Mouse (Mus musculus) right cerebral cortex, postnatal 14 days (tissue): ENCODE measurements around the gene Gm13285.
"Not testable (repeated sequence)": the region's sequence is repeated elsewhere in the genome, so short reads cannot be mapped to it uniquely, and the experiment has no call there.

Experiments
- DNase-seq: peaks from one replicate; pipeline ENCODE4 v3.0.0; 2022

Gm13285 gene

GRCm38 (mm10) chr4:88799365-88799764, at the start of gene Gm13285:
Gm13285 (plus strand) TSS chr4:88799665.
- DNase-seq: not testable (repeated sequence)

GRCm38 (mm10) chr4:88749926-88750325, 49.5 kb upstream of the Gm13285 start:
- DNase-seq: no peak

DNA sequence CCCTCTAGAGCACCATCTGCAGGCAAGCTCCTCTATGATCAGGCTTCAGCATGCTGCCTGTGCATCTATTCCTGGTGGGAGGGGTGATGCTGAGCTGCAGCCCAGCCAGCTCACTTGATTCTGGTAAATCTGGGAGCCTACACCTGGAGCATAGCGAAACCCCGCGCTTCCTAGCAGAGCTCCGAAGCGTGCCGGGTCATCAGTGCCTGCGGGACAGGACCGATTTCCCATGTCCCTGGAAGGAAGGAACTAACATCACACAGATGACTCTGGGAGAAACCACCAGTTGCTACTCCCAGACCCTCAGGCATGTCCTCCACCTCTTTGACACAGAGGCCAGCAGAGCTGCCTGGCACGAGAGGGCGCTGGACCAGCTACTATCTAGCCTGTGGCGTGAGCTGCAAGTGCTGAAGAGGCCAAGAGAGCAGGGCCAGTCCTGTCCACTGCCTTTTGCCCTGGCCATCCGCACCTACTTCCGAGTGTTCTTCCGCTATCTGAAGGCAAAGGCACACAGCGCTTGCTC, 44.6 kb upstream of the Gm13285 start, which contains the start of gene Gm13271:
Gm13271 (plus strand) TSS at position 51 of the 523 bp plus-strand sequence.
- DNase-seq: peak; percentile 36

GRCm38 (mm10) chr4:88756581-88757513, 42.6 kb upstream of the Gm13285 start:
- not testable (repeated sequence) for DNase-seq

GRCm38 (mm10) chr4:88757628-88758031, 41.8 kb upstream of the Gm13285 start:
- DNase-seq: peak; percentile 75

DNA sequence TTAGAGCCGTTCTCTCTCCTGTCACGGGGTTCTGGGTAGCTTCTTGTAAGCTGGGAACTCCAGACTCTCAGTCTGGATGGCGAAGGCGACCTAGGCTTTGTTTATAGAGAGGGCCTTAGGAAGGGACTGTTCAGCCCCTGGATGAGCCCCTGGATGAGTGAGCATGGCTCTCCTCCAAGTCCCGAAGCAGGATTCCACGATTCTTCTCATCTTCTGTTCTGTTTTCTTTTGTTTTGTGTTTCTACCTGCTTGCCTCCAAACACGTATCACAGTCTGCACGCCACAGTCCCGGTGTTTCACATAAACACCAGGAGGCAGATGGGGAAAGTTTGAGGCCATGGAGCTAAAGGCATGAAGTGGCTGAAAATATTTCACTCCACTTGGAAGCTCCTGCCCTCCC, 40.7 kb upstream of the Gm13285 start:
- not testable (repeated sequence) for DNase-seq

GRCm38 (mm10) chr4:88759610-88760268, 39.7 kb upstream of the Gm13285 start, which contains the start of gene Gm13283:
Gm13283 (plus strand) TSS chr4:88760119.
- DNase-seq: not testable (repeated sequence)

- peak; percentile 33 for DNase-seq
Observed at GRCm38 (mm10) chr4:88760431-88760830, 39.0 kb upstream of the Gm13285 start.

DNA sequence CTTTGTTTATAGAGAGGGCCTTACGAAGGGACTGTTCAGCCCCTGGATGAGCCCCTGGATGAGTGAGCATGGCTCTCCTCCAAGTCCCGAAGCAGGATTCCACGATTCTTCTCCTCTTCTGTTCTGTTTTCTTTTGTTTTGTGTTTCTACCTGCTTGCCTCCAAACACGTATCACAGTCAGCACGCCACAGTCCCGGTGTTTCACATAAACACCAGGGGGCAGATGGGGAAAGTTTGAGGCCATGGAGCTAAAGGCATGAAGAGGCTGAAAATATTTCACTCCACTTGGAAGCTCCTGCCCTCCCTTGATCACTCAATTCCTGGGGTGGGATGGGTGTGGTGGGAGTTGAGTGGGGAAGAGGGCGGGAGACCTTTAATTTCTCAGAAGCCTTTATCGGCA, 37.7 kb upstream of the Gm13285 start:
- DNase-seq: peak; percentile 51

DNA sequence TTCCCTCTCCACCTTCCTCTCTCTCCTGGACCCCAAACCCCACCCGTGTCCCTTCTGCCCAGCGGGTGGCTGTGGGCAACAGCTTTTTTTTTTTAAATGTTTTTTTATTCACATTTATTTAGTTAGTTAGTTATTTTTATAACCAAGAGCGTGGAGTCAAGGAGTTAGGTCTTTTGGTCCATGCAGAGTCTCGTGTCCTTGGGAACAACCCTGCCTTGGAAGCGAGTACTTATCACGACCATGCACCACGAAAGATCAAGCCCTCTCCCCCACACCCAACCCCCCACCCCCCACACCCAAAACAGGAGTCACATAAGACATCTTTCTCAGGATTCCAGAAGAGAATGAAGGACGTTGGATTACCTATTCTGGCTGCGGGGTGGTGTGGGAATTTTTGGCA, 37.1 kb upstream of the Gm13285 start:
- DNase-seq: not testable (repeated sequence)

GRCm38 (mm10) chr4:88763384-88764018, 36.0 kb upstream of the Gm13285 start:
- DNase-seq: not testable (repeated sequence)

- not testable (repeated sequence) for DNase-seq
Observed at GRCm38 (mm10) chr4:88773534-88773933, 25.9 kb upstream of the Gm13285 start, which contains the start of gene Gm13290. Gm13290 (plus strand) TSS chr4:88773834.

DNA sequence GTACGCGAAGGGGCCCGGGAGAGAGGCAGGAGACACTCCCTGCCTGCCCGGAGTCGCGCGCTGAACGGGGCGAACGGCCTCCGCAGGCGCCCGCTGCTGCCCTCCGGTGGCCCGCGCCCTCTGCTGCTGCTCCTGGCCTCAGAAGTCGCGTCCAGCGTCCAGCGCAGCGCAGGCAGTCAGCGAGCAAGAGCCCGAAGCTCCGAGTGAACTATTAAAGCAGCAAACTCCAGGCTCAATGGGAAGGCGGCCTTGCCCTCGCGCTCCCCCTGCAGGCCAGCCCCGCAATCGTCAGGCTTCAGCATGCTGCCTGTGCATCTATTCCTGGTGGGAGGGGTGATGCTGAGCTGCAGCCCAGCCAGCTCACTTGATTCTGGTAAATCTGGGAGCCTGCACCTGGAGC, 22.8 kb upstream of the Gm13285 start, which contains the start of gene Gm13289:
Gm13289 (plus strand) TSS at position 301 of the 400 bp plus-strand sequence.
- not testable (repeated sequence) for DNase-seq

- not testable (repeated sequence) for DNase-seq
Observed at GRCm38 (mm10) chr4:88779550-88779949, 19.9 kb upstream of the Gm13285 start, which contains the start of gene Gm13272. Gm13272 (plus strand) TSS chr4:88779850.

- DNase-seq: not testable (repeated sequence)
Observed at GRCm38 (mm10) chr4:88780320-88780719, 19.1 kb upstream of the Gm13285 start.

DNA sequence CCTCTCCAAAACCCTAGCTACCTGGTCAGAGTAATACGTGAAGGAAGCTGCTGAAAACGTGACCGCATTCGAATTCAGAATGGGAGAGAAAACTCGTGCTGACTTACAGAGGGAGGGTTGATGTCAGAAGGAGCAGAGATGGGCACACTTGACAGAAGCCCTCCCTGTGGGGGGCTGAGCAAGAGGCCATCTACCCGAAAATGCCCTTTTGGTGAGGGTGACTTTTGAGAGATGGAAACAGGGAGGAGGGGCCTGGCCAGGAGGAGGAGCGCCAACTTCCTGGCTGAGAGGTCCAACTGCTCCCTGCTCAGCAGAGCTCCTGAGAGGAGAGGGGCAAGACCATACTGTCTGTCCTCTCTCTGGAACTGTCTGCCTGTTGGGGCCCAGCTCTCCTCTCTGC, 17.6 kb upstream of the Gm13285 start, which contains the start of gene Ifnz:
Ifnz (plus strand) TSS at position 301 of the 400 bp plus-strand sequence.
- DNase-seq: not testable (repeated sequence)

GRCm38 (mm10) chr4:88782335-88782734, 17.1 kb upstream of the Gm13285 start:
- not testable (repeated sequence) for DNase-seq

DNA sequence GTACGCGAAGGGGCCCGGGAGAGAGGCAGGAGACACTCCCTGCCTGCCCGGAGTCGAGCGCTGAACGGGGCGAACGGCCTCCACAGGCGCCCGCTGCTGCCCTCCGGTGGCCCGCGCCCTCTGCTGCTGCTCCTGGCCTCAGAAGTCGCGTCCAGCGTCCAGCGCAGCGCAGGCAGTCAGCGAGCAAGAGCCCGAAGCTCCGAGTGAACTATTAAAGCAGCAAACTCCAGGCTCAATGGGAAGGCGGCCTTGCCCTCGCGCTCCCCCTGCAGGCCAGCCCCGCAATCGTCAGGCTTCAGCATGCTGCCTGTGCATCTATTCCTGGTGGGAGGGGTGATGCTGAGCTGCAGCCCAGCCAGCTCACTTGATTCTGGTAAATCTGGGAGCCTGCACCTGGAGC, 14.1 kb upstream of the Gm13285 start, which contains the start of gene Gm13276:
Gm13276 (plus strand) TSS at position 301 of the 400 bp plus-strand sequence.
- DNase-seq: not testable (repeated sequence)

DNA sequence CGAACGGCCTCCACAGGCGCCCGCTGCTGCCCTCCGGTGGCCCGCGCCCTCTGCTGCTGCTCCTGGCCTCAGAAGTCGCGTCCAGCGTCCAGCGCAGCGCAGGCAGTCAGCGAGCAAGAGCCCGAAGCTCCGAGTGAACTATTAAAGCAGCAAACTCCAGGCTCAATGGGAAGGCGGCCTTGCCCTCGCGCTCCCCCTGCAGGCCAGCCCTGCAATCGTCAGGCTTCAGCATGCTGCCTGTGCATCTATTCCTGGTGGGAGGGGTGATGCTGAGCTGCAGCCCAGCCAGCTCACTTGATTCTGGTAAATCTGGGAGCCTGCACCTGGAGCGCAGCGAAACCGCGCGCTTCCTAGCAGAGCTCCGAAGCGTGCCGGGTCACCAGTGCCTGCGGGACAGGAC, 11.1 kb upstream of the Gm13285 start, which contains the start of gene Gm13277:
Gm13277 (plus strand) TSS at position 231 of the 400 bp plus-strand sequence.
- DNase-seq: peak; percentile 48

- not testable (repeated sequence) for DNase-seq
Observed at GRCm38 (mm10) chr4:88791250-88791649, 8.2 kb upstream of the Gm13285 start, which contains the start of gene Gm13278. Gm13278 (plus strand) TSS chr4:88791550.

DNA sequence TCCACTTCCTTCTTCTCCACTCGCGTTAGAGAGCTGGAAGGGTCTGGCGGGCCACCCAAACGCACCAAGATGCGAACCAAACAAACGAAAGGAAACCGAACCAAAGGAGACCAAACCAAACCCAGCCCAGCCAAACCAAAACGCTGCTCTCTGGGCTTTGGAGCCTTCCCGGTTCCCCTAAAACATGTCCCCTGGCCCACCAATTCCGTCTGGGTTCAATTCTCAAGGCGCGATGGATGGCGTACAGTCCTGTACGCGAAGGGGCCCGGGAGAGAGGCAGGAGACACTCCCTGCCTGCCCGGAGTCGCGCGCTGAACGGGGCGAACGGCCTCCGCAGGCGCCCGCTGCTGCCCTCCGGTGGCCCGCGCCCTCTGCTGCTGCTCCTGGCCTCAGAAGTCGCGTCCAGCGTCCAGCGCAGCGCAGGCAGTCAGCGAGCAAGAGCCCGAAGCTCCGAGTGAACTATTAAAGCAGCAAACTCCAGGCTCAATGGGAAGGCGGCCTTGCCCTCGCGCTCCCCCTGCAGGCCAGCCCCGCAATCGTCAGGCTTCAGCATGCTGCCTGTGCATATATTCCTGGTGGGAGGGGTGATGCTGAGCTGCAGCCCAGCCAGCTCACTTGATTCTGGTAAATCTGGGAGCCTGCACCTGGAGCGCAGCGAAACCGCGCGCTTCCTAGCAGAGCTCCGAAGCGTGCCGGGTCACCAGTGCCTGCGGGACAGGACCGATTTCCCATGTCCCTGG, 5.4 kb upstream of the Gm13285 start, which contains the start of gene Gm13275:
Gm13275 (plus strand) TSS at position 552 of the 740 bp plus-strand sequence.
- peak; percentile 6 for DNase-seq
